Mouse (Mus musculus): ENCODE measurements around the gene Orai2. TPM values are rescaled to one million over a fixed set of nuclear protein-coding genes. Genes with fewer than 3 reads are reported as not detected.
"Not testable (repeated sequence)": the region's sequence is repeated elsewhere in the genome, so short reads cannot be mapped to it uniquely, and the experiment has no call there.

Orai2 gene
- total RNA-seq, 4 experiments from 2014 or later: 0.31 to 1.3 (median 0.67) TPM

DNA sequence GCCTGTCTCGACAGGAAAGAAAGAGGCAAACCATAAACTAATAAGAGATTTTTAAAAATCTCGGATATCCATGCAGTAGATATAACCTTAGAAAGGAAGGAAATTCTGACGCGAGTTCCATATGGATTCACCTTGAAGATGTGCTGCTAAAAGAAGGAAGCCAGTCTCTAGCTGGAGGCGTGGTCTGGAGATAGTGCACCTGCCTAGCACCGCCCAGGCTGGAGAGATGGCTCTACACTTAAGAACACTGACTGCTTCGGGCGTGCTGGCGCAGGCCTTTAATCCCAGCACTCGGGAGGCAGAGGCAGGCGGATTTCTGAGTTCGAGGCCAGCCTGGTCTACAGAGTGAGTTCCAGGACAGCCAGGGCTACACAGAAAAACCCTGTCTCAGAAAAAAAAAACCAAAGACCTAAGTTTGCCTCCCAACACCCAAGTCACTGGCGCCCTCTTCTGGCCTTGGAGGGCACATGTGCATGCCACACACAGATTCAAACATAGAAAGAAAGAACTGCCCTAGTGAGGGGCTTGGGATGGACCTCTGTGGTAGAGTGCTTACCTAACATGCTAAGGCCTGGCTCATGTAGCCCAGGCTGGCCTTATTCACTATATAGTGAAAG is 32.7 kb downstream of the Orai2 start:
- no peak for DNase-seq (ENCODE audit: low spot score)

DNA sequence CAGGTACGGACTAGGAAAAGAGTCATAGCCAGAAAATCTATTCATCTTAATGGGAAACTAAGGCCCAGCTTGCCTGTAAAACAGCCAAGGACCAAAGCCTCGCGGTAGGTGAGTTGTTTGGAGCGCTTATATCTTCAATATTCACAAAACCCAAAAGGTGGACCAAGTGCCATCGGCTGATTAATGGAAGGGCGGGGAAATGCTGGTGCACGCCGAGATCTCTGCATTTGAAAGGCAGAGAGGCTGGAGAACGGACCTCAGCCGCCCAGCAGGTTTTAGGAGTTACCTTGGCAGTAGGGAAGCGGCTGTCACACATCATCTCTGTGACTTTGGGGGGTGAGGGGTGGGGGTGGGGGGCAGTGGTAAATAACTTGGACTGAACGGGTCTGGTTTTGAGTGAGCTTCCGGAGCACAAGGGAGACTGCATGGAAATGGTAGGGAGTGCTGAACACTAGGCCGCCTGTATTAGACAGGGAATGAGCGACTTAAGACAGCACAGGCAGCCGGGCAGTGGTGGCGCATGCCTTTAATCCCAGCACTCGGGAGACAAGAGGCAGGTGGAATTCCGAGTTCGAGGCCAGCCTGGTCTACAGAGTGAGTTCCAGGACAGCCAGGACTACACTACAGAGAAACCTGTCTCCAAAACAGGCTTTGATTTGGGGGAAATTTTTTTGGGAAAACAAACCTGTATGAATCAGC is 34.1 kb downstream of the Orai2 start:
- no peak for DNase-seq (ENCODE audit: low spot score)

DNA sequence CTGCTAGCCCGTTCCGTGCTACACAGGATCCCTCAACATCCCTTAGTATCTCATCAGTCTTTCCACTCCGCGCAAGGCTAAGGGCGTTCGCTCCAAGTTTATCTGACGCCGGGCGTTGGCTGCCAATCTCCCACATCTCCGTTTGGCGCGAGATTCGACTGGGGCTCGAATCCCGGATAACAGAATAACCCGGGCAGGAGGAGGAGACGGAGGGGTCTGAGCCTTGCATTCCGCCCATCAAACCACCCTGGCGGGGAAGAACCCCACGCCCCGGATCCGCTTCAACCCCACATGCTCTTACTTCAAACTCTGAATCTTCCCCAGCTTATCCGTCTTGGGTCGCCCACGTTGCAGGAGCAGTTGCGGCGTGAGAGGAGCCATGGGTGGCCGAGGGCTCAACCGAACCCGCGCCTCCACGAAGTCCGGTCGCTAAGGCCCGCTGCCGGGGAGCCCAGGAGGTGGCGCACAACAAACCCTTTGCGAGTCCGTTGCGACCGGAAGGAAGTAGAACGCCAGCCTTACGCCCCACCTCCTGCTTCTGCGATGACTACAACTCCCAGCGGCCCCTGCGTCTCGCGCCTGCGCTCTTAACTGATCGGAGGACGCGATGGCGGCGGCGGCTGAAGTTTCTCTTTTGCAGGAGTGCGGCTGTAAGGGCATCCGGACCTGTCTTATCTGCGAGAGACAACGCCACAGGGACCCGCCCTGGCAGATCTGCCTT is 34.8 kb downstream of the Orai2 start, which contains the start of the genes Lrwd1 and Alkbh4:
Lrwd1 (minus strand) TSS at position 504 of the 721 bp plus-strand sequence.
Alkbh4 (plus strand) TSS at position 576 of the 721 bp plus-strand sequence.
- DNase-seq (ENCODE audit: low spot score): peak; percentile 96

DNA sequence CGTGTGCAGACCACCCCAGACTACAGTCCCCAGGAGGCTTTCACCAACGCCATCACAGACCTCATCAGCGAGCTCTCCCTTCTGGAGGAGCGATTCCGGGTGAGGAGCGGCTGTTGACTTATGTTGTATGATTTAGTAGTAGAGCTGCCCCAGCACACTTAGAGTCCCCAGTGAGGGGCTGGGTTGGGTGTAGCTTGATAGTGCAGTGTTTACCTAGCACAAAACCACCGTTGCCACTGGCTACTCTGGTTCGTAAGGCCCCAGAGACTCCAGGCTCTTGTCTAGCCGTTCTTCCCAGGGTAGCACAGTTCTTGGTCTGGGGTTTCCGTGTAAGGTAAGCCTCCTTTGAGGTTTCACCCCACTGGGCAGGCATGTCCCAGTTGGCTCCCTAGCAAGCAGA is 48.3 kb downstream of the Orai2 start:
- DNase-seq (ENCODE audit: low spot score): no peak

DNA sequence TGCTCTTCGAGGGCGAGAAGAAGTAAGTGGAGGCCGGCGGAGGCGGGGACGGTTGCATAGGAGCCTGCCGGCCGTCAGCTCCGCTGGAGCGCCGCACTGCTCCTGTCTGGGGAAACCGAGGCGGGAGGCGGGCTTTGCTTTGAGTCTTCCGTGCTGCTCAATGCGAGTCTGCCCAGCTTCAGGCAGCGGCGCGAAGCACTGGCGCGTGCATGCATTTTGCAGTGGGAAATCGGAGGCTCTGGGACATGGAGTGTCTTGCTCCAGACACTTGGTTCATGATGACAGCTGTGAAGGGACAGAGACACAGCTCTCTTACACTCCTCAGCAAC is 53.8 kb downstream of the Orai2 start:
- no peak for DNase-seq (ENCODE audit: low spot score)

DNA sequence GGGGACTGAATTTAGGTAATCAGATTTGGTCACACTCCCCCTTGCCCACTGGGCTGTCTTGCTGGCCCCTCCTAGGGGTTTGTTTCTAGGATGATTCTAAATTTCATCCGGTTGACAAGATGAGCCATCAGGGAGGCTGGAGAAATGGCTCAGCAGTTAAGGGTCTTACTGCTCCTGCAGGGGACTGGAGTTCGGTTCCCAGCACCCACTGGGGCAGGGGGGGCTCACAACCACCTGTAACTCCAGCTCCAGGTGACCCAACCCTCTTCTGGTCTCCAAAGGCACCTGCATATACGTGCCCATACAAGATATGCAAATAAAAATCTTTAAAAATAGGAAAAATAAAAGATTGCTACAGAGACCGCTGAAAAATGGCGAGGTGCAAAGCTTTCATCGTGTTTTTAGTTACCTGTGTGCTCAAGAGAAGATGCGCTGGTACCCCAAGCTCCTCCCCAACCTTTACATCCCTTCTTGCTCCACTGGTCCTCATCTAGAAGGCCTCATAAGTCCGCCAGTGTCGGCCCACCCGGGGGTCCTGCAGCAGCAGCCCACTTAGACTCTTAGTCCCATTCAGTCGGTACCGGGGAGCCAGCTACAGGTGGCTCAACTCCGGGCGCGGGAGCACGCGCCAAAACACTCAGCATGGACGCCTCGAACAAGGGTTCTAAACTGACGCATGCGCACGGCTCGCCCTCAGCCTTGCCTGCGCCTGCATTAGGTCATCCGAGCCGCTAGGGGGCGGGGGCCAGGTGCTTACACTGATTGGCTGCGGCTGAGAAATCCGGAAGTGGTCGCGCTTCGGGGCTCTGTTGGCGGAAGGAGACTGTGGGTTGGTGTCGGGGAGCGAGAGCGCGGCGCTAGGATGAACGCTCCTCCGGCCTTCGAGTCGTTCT is 54.4 kb downstream of the Orai2 start, which contains the start of gene Polr2j:
Polr2j (plus strand) TSS at position 741 of the 893 bp plus-strand sequence.
- DNase-seq (ENCODE audit: low spot score): peak; percentile 97

DNA sequence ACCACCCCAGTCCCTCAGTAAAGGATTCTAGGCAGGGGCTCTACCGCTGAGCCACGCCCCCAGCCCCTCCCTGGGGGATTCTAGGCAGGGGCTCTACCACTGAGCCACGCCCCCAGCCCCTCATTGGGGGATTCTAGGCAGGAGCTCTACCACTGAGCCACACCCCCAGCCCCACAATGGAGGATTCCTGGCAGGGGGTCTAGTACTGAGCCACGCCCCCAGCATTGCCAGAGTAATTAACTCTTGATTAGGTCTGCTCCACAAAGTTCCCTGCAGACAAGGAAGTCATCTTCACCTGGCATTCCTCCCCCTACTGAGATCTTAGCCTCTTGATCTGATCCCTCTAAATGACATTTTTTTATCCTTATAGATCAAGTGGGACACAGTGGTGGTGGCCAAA is 57.0 kb downstream of the Orai2 start:
- not testable (repeated sequence) for DNase-seq (ENCODE audit: low spot score)

DNA sequence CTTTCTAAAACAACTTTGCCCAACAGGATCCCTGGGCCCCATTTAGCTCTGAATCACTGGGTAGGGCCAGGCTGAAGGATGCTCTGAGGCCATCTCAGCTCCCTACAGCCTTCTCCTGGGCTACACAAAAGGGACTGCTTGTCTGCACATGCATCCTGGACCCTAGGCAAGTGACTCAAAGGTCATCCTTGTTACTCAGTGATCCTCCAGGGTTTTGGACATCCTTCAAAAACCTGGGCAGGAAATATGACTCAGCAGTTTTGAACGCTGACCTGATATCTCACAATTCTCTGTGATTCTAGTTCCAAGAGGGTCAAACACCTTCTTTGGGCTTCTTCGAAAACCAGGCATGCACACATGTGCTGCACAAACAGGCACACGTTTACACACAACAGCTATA is 61.5 kb downstream of the Orai2 start:
- no peak for DNase-seq (ENCODE audit: low spot score)

DNA sequence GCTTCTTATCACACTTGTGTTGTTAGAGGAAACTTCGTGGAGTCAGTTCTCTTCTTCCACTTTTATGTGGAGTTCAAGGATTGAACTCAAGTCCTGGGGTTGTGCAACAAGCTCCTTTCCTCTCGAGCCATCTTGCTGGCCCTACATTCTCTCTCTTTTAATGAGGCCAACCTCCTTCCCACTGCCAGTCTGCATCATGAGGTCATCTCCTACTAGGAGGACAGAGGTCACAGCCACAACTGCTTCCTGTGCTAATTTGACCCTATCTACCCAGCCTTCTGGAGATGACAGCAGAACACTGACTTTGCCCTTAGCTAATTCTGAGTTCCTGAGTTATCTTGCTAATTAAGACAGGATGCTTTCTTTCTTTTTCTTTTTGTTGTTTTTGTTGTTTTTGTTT is 62.0 kb downstream of the Orai2 start:
- no peak for DNase-seq (ENCODE audit: low spot score)

DNA sequence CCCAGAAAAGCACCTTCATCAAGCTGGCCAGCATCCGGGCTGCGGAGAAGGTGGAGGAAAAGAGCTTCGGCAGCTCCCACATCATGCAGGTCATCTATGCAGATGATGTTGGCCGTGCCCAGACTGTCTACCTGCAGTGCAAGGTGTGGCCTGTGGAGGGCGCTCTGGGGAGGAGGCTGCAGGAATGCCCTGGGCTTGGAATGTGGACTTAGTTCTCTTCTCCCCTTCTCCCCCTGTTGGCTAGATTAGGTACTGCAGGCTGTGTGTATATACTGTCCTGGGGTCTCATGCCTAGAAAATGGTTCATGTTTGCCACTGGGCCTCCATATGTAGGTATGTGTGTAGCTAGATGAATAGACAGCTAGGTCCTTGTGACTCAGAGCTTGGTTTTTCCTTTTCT is 66.0 kb downstream of the Orai2 start:
- DNase-seq (ENCODE audit: low spot score): no peak

DNA sequence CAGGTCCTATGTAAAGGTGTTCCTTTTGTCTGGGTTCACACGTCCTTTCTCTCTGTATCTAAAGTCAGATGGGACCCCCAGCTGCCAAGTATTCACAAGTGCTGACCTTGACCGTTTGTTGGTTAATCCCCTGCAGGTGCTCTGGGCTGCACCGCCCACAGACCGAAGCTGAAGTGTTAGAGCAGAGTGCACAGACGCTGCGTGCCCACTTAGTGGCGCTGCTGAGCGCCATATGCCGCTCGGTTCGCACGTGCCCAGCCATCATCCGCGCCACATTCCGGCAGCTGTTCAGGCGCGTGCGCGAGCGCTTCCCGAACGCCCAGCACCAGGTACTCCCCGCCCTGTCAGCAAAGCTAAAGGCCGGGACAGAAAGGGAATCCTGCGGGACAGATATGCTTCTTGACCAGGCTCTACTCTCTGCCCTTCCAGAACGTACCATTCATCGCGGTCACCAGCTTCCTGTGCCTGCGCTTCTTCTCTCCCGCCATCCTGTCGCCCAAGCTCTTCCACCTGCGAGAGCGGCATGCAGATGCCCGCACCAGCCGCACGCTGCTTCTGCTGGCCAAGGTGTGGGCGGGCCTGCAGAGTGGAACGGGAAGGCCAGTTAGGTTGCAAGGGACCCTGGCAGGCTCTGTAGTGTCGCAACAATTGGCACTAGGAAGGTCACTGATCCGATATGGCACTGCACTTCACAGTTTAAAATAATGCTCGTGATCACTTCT is 68.3 kb downstream of the Orai2 start:
- DNase-seq (ENCODE audit: low spot score): no peak

DNA sequence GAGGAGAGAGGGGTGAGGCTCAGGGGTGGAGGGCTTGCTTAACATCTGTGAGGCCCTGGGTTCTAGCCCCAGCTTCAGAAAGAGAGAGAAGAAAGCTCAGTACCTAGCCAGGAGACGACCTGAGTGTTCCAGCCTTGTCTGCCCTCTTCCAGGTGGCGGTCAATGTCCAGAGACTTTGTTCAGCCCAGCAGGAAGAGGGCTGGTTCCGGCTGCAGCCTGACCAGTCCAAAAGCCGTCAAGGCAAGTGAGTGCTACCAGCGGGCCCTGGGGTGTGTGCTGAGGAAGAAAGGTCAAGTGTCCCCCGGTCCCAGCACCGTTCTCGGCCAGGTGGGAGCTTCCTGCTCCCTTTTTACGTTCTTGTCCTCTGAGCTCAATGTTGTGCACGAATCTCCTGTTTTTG is 72.0 kb downstream of the Orai2 start:
- no peak for DNase-seq (ENCODE audit: low spot score)

Small RNA genes within 50 kb of the gene (microRNA-seq; reads per million reads assigned to microRNA genes)
- gene Mir7035: 1.4 reads per million

Other genes starting within 250 kb of the Orai2 start
- 100 to 1,000 TPM; 265 to 313 (median 289) TPM for gene Ywhag, start 236.1 kb downstream of the Orai2 start, total RNA-seq (2022)
- gene Ssc4d, start 196.2 kb downstream of the Orai2 start, total RNA-seq (2022): under 1 TPM in 3 of 4 experiments, not detected in 1; 0.44 to 0.53 (median 0.46) TPM
- gene Zp3, start 190.6 kb downstream of the Orai2 start, total RNA-seq (2022): not detected
- gene Dtx2, start 175.9 kb downstream of the Orai2 start, total RNA-seq (2022): 1 to 10 TPM; 6.0 to 7.3 (median 6.8) TPM
- 10 to 100 TPM; 13.3 to 26.7 (median 18.2) TPM for gene Upk3b, start 132.2 kb downstream of the Orai2 start, total RNA-seq (2022)
- not detected for gene Upk3bl, start 116.2 kb downstream of the Orai2 start, total RNA-seq (2022)
- gene Rasa4, start 86.8 kb downstream of the Orai2 start, total RNA-seq (2022): 1 to 10 TPM; 6.6 to 7.6 (median 6.9) TPM
- gene Polr2j, start 54.1 kb downstream of the Orai2 start, total RNA-seq (2022): 10 to 100 TPM; 73.1 to 88.1 (median 78.9) TPM
- gene Lrwd1, start 34.6 kb downstream of the Orai2 start, total RNA-seq (2022): 1 to 10 TPM; 5.4 to 6.9 (median 6.0) TPM
- 1 to 10 TPM; 4.0 to 5.4 (median 4.6) TPM for gene Alkbh4, start 34.6 kb downstream of the Orai2 start, total RNA-seq (2022)
- gene Prkrip1, start 28.2 kb upstream of the Orai2 start, total RNA-seq (2022): 10 to 100 TPM; 14.8 to 21.1 (median 19.0) TPM
- under 1 TPM; 0.24 to 0.82 (median 0.53) TPM for gene Sh2b2, start 75.8 kb upstream of the Orai2 start, total RNA-seq (2022)

Measured in heart, adult 8-10 months (tissue).